26 mouse cellular contexts compared by ENCODE assay signal in genomic region chr8:126098886-126099285, GRCm38 (mm10).
"Had no signal": no experiment of that assay in that cellular context is flagged by ENCODE, and none has a peak within 500 bp of the region (broad histone marks: within the 10 kb centered on the region; RNA-seq: fewer than 3 reads in every experiment).

No protein-coding gene starts in this region.

- H3K4me2 ChIP-seq: limb, embryonic 13.5 days; liver, embryonic 12.5 days; liver, embryonic 15.5 days; lung, embryonic 15.5 days; midbrain, embryonic 13.5 days; neural tube, embryonic 13.5 days; stomach, embryonic 15.5 days had no signal

- H3K9ac ChIP-seq: limb, embryonic 13.5 days; liver, embryonic 12.5 days; liver, embryonic 15.5 days; lung, embryonic 15.5 days; midbrain, embryonic 13.5 days; neural tube, embryonic 13.5 days; stomach, embryonic 15.5 days had no signal

- H3K27me3 ChIP-seq: liver, embryonic 12.5 days; liver, embryonic 15.5 days; lung, embryonic 15.5 days; midbrain, embryonic 13.5 days; neural tube, embryonic 13.5 days; stomach, embryonic 15.5 days had no signal

- H3K27ac ChIP-seq: layer of hippocampus, adult 2 months; limb, embryonic 10.5 days; limb, embryonic 13.5 days; liver, embryonic 12.5 days; liver, embryonic 15.5 days; lung, embryonic 15.5 days; midbrain, embryonic 10.5 days; midbrain, embryonic 13.5 days; neural tube, embryonic 13.5 days; stomach, embryonic 15.5 days had no signal

- H3K9me3 ChIP-seq: limb, embryonic 10.5 days; limb, embryonic 13.5 days; liver, embryonic 15.5 days; lung, embryonic 15.5 days; midbrain, embryonic 10.5 days; neural tube, embryonic 13.5 days; stomach, embryonic 15.5 days had no signal

- DNase-seq: layer of hippocampus, adult 9-11 months; liver; lung, adult 18-20 months; lung, postnatal 10 days; lung, postnatal 36 days; retina, postnatal 1 day; right cerebral cortex, postnatal 25 days; spleen, adult 18-20 months; thymus, adult 2 months; thymus, postnatal 14 days; thymus, postnatal 4 days had no signal

- H3K4me1 ChIP-seq: limb, embryonic 13.5 days; liver, embryonic 12.5 days; liver, embryonic 15.5 days; lung, embryonic 15.5 days; megakaryocyte, embryonic 14.5 days; midbrain, embryonic 10.5 days; midbrain, embryonic 13.5 days; neural tube, embryonic 13.5 days; stomach, embryonic 15.5 days had no signal

- ATAC-seq: inflammation-experienced regulatory T-cells, adult 6 months; intestine, embryonic 16.5 days; liver, embryonic 12.5 days; midbrain, embryonic 13.5 days; midbrain, embryonic 16.5 days had no signal

- H3K4me3 ChIP-seq: layer of hippocampus, adult 2 months; limb, embryonic 10.5 days; limb, embryonic 13.5 days; liver, embryonic 12.5 days; liver, embryonic 15.5 days; lung, embryonic 15.5 days; megakaryocyte, embryonic 14.5 days; midbrain, embryonic 10.5 days; midbrain, embryonic 13.5 days; myocyte; neural tube, embryonic 13.5 days; stomach, embryonic 15.5 days had no signal

- H3K36me3 ChIP-seq: limb, embryonic 10.5 days; limb, embryonic 13.5 days; liver, embryonic 12.5 days; liver, embryonic 15.5 days; lung, embryonic 15.5 days; midbrain, embryonic 10.5 days; midbrain, embryonic 13.5 days; neural tube, embryonic 13.5 days; stomach, embryonic 15.5 days had no signal
